Mouse (Mus musculus): ENCODE measurements around the gene Raph1.

Gene Raph1

DNA sequence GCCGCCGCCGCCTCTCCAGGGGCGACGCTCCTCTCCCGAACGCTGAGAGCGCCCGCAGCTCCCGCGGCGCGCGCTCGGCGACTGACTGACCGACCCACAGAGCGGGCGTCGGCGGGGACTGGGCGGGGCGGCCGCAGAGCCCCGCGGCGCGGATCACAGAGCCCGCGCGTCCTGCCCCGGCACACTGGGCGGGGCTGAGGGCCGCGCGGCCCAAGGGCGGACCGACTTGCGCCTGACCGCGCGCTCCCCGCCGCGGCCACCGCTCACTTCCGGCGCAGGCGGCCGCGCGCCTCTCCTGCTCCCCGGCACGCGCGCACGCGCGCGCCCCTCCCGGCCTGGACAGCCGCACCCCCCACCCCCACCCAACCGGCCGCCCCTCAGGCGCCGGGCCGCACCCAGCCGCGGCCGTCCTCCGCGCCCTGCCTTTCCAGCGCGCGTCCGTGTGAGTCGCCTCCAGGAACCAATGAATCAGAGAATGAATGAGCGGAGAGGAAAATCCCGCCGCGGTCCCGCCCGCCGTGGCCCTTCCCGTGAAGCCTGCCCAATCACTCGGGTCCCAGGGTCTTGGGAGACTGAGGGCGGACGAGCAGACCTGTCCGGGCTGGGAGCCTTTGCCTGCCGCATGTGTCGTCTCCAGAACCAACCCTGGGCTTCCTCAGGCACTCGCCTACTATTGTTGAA lies at the start of gene Raph1:
Gene Raph1, minus strand, starts transcription at position 474 of the 681 bp plus-strand sequence.
- no peak for DNase-seq (ENCODE audit: extremely low read depth, low read depth)

DNA sequence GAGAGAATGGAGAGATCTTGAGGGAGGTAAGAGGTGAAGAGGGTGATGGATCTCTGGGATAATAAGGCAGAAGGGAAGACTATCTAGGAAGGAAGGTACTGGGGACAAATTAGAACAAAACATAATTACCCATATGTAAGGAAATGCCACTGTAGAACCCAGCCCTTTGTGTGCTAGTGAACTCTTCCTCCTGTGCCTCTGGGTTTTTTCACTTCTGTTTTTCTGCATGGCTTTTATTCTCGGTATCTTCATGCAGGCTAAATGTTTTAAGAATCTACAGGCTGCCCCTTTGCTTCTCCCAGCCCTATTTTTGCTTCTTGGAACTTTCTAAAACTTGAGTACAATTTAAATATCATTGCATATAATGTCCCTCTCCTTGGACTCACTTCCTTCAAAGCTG lies 48.8 kb upstream of the Raph1 start:
- DNase-seq (ENCODE audit: extremely low read depth, low read depth), result no peak

DNA sequence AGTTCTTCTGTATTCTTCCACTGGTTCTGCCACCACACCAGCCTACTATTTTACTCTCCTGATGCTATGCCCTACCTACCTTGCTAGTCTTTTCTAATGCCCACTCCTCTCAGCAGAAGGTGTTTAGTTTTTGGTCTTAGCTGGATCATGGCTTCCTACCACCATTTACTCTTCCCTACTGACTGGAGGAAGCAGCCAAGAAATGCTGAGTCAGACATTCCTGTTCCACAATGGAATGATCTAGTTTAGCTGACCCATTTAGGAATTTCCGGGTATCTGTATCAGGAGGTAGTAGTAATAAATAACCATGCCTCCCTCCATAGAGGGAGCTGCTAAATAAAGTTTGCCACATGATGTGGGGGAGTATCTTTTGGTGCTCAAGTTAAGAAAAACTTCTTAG lies 48.0 kb upstream of the Raph1 start:
- DNase-seq (ENCODE audit: extremely low read depth, low read depth), result no peak

DNA sequence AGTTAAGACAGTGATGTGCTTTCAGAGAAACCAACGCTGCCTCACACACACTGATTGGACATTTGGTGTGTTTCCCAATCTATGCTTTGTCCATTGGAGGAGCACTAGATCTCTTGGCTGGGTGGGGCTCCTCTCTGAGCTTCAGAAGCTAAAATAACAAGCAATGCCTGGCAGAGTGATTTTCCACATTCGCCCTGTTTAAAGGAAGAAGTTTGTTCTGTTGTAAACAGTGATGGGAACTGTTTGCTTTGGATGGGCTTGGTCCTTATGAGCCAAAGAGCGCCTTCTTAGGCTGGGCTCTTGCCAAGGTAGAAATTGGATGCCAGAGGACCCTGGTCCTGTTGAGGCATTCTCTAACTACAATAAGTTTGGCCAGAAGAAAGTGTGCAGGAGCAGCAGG lies 45.1 kb upstream of the Raph1 start:
- DNase-seq (ENCODE audit: extremely low read depth, low read depth), result no peak

DNA sequence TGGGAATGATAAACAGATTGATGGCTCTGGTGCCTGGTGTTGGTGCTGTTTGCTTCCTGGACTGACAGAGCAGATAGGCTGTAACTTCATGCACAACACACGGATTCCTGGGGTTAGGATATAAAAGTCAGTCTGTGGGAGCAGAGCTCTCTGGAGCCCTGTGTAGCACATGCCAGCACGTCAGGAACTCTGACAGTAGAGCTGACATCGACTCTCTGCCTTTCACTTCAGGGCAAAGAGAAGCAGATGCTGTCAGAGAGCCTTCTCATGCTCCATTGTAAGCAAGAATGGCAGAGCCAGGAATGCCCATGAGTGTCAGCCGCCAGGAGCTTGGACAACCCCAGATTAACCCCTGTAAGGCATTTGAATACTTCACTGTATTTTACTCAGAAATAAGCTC lies 43.7 kb upstream of the Raph1 start:
- no peak for DNase-seq (ENCODE audit: extremely low read depth, low read depth)

DNA sequence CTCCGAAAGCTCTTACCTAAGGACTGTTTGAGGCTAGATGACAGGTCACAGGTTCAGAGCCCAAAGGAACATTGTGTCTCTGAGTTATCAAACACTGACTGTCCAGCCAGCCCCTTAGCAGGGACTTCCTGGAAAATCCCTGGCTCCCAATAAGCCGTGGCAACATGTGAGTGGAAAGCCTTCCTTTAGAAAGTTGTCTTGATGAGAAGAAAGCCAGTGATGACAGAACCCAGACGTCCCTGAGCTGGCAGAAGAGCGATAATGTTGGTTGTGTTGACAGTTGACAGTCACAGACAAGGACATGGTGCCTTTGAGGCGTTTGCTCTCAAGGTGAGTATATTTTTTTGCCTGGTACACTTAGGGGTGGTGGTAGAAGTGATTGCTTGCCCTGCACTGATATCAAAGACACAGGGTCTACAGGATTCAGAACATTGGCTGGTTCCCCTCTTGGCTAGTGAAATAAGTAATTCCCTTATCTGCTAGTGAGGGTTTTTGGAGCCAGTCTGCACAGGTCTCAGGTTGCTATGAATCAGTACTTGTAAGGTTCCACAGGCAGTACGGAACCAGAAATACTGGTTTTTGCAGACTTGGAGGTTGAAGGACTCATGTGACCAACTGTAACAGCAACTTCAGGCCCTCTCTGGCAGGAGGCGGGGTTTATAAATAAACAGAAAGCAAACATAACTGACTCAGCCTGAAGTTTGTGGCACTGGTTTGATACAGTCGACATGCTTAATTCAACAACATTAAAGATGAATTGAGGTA lies 42.3 kb upstream of the Raph1 start:
- DNase-seq (ENCODE audit: extremely low read depth, low read depth), result no peak

DNA sequence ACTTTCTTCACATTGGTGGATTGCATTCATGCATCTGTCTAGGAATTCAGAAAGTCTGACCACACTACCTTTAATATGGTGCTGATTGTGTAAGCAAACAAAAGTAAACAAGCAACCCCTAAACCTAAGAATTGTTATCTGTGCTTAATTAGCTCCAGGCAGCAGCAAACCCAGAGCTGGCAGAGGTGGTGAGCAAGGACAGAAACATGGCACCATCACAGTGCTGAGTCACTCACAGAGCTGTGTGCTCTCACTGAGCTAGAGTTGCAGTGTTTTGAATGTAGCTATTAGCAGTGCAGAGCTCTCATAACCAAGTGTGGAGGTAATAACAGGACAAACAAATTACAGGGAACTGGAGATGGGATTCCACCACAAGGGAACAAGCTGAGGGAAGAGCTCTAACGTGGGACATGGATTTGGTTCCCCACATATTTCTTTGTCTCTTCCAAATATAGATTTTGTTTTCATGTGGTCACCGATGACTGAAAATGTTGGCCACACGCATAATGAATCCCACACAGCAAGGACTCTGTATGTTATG lies 37.6 kb upstream of the Raph1 start:
- no peak for DNase-seq (ENCODE audit: extremely low read depth, low read depth)

DNA sequence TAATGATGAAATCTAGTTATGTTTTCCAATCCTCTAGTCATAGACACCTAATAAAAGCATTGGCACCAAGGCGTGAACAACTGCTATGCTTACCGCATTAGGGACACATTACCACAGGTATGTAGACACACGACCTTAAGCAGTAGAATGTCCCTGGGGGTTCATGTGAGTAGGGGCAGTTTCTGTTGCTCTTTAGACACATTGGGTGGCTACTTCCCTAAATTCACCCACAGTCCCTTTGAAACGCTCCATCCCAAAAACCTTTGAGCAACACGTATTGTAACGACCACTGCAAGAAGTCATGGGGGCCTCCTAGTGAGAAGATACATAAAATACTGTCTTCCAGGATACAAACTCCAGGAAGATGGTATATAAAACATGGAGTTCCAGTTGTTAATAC lies 33.8 kb upstream of the Raph1 start:
- DNase-seq (ENCODE audit: extremely low read depth, low read depth), result no peak

DNA sequence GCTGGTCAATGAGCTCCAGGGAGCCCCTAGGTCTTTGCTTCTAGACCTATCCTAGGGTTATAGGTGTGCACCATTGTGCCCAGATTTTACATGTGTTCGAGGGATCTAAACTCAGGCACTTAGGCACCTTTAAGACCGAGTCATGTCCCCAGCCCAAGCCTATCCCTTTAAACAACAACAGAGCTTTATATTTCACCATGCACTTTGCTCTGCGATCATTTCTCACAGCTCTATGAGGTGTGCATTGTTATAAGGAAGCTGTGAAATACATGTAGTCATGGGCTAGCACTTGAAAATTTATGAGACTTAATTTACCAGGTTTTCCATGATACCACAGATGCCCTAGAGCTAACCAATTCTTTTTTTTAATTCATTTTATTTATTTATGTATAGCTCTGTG lies 33.0 kb upstream of the Raph1 start:
- DNase-seq (ENCODE audit: extremely low read depth, low read depth), result no peak

- DNase-seq (ENCODE audit: extremely low read depth, low read depth), result no peak
These were observed 32.3 kb upstream of the Raph1 start for GRCm38 (mm10) chr1:60599013-60599701.

DNA sequence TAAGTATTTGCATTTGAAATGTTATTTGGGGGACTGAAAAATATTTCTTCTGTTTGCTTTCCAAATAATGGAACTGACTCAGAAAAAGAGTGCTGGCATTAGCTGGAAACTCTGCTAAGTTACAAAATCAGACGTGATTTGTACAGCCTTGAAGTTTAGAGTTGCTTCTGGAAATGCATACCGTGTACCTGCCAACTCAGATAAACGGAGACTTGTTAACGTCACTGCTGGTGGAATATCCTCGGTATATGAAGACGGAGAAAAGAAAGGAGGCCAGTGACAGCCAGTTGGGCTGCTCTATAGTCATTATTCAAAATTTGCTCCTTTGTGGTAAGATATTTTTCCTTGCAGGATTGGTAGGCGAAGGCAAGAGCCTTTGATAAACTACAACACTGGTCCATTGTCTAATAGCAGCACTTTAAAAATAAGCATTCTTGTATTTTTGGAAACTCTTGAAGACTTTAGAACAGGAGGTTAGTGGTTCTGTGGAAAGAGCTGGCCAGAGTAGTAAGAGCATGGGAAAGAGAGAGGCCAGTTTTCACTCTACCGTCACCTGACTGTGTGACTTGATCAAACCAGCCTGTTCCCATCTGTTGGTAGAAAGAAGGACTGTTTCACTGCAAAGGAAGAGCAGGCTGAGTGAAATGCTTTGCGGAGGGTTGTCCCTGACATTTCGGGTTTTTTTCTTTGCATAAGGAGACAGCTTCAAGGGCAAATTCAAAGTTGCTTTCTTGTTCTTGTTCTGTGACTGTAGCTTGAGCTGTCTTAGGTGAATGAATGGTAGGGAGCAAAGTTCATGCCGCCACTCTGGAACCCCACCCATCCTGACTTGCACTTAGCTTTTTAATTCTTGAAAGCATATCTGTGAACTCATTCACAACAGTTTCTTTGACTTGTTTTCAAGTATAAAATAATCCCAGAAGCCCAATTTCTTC lies 29.7 kb upstream of the Raph1 start:
- no peak for DNase-seq (ENCODE audit: extremely low read depth, low read depth)

DNA sequence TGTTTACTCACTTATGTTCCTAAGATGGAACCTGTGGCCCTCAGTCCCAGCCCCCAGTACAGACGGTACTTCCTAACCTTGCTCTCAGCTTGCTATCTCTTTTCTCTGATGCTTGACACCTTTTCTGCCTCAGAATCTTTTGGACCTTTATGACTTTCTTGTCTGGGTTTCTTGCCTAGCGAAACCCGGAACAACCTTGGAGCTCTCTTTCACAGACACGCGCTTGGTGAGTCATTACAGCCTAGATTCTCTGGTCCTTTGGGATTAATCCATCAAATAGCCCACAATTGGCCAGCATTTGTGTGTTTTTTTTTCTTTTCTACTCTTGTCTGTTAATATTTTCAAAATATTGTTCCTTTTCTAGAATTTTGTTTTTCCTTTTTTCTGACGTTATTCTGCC lies 26.2 kb upstream of the Raph1 start:
- no peak for DNase-seq (ENCODE audit: extremely low read depth, low read depth)

GRCm38 (mm10) chr1:60588887-60589629 lies 22.2 kb upstream of the Raph1 start:
- DNase-seq (ENCODE audit: extremely low read depth, low read depth), result no peak

- DNase-seq (ENCODE audit: extremely low read depth, low read depth), result no peak
These were observed 14.1 kb upstream of the Raph1 start for GRCm38 (mm10) chr1:60580990-60581389.

GRCm38 (mm10) chr1:60579886-60580285 lies 13.0 kb upstream of the Raph1 start:
- peak; percentile 42 for DNase-seq (ENCODE audit: extremely low read depth, low read depth)

- no peak for DNase-seq (ENCODE audit: extremely low read depth, low read depth)
These were observed 5.8 kb upstream of the Raph1 start for GRCm38 (mm10) chr1:60572699-60573098.

- DNase-seq (ENCODE audit: extremely low read depth, low read depth), result no peak
These were observed 2.8 kb upstream of the Raph1 start for GRCm38 (mm10) chr1:60569741-60570140.

DNA sequence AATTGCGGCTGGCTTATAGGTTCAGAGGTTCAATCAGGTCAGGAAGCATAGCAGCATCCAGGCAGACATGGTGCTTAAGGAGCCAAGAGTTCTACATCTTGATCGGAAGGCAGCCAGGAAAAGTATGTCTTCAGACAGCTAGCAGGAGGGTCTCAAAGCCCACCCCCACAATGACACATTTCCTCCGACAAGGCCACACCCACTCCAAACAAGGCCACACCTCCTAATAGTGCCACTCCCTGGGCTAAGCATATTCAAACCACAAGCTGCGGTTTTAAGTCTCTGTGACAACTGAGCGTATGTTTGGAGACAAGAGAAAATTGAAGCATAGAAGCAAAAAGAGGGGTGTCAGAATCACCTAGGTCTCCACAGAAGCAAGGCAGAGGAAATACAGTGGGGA lies 2.3 kb upstream of the Raph1 start:
- no peak for DNase-seq (ENCODE audit: extremely low read depth, low read depth)

DNA sequence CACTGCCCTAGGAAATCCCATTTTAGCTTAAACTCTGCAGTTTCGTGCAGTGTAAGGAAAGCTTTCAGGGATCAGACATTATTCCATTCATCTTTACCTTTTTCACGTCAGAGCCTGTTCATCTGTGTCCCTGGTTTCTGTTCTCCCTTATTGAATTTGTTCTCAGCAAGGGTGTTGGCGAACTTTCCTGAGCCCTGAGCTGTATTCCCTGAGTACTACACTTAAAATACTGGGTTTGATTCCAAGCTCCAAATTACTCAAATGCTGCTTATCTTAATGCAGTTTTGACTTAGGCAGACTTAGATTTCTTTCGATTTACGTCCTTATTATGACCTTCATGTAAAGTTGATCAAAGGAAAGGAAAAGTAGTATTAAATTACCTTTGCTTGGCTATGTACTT lies 417 bp upstream of the Raph1 start:
- DNase-seq (ENCODE audit: extremely low read depth, low read depth), result no peak

DNA sequence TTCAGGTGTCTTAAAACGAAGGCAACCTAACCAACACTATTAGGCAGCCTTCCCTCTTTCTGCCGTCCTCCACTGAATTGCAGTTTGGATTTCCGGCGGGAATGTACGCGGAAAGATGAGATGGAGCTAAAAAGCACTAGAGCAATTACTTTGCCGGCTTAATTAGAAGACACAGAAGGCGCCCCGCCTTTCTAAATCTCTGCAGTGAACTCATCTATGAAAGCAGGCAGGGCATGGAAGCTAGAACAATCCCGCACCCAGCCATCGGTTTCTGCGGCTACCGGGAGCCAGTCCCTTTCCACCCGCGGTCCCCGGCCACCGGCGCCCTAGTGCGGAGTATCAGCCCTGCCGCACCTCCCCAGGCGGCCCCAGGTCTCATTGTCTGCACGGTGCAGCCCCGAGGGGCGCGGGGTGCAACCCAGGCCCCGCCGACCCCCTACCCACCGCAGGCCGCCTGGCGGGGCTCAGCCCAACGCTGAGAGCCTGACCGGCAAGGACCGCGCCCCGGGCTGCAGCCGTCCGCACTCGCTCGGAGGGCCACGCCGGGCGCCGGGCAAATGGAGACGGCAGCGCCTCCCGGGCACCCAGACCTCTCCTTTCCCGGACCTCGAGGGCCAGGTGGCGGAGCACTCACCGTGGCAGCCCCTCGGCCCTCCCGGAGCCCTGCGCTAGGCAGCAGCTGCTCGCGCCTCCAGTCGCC lies 823 bp downstream of the Raph1 start:
- no peak for DNase-seq (ENCODE audit: extremely low read depth, low read depth)
